Mouse (Mus musculus) brain, embryonic 14.5 days (tissue): ENCODE results near the gene Elavl3.
A peak's percentile ranks its signal among the peaks of the same experiment; 100 is the strongest.

ENCODE experiments used
- CTCF ChIP-seq: fragments of 200-500 bp; IDR thresholded peaks from 2 replicates; pipeline ENCODE4 v1.5.1; 2012; ENCODE audit warnings: inconsistent platforms, mild to moderate bottlenecking, moderate library complexity, borderline replicate concordance; ENCODE audit not compliant: insufficient read depth, insufficient read length; ENCODE audit errors: extremely low read depth
- POLR2A ChIP-seq: fragments of 200-500 bp; IDR thresholded peaks from 2 replicates; pipeline ENCODE4 v1.6.1; 2012; ENCODE audit warnings: mild to moderate bottlenecking, inconsistent platforms, borderline replicate concordance; ENCODE audit not compliant: poor library complexity, insufficient read depth, insufficient read length, severe bottlenecking; ENCODE audit errors: extremely low read depth

GRCm38 (mm10) chr9:22095854-22096307 is 44.1 kb upstream of the Elavl3 start:
- TF ChIP-seq POLR2A, result no peak
- peak; percentile 63 for TF ChIP-seq CTCF
